Mouse (Mus musculus): Measurements from ENCODE around the gene Olfr250. TPM values are rescaled to one million over a fixed set of nuclear protein-coding genes. Genes with fewer than 3 reads are reported as not detected.
"Not testable (repeated sequence)": the region's sequence is repeated elsewhere in the genome, so short reads cannot be mapped to it uniquely, and the experiment has no call there.

Gene Olfr250
- not detected in 2 replicates for polyA plus RNA-seq (2015; fragmentation: Nextera tagmentation; extraction: Ambion mirVana)

- no peak within 1 kb of the TSS for H3K4me3 ChIP-seq
- ATAC-seq (replicated peaks): no peak
- no peaks in the 10 kb centered on the region for H3K9me3 ChIP-seq
- H3K4me1 ChIP-seq: no peaks in the 10 kb centered on the region
- no peak within 1 kb of the TSS for H3K27ac ChIP-seq
- H3K27me3 ChIP-seq (replicated peaks): no peaks in the 10 kb centered on the region
- H3K4me2 ChIP-seq: no peak within 1 kb of the TSS
- no peaks in the 10 kb centered on the region for H3K36me3 ChIP-seq (replicated peaks)
- no peak within 1 kb of the TSS for H3K9ac ChIP-seq
- 83% methylated on average over 2 of the region's 2 CpGs for WGBS
Observed at GRCm38 (mm10) chr9:38366596-38366995, at the start of gene Olfr250. Gene Olfr250, plus strand, starts transcription at chr9:38366896.

GRCm38 (mm10) chr9:38328760-38329159 lies 37.9 kb upstream of the Olfr250 start, which contains the start of gene Olfr25:
Gene Olfr25, plus strand, starts transcription at chr9:38329060.
- Histone ChIP-seq H3K36me3 (replicated peaks) (no peaks in the 10 kb centered on the region), H3K9me3 (no peaks in the 10 kb centered on the region), H3K27ac (no peak within 1 kb of the TSS), H3K4me2 (no peak within 1 kb of the TSS), H3K4me3 (no peak within 1 kb of the TSS), H3K9ac (no peak within 1 kb of the TSS), H3K27me3 (replicated peaks) (no peaks in the 10 kb centered on the region), H3K4me1 (no peaks in the 10 kb centered on the region)
- 68% methylated on average over 3 of the region's 3 CpGs for WGBS
- no peak for ATAC-seq (replicated peaks)

- ATAC-seq (replicated peaks): no peak
- Histone ChIP-seq H3K4me2 (no peak within 1 kb of the TSS), H3K4me3 (no peak within 1 kb of the TSS), H3K9me3 (no peaks in the 10 kb centered on the region), H3K4me1 (no peaks in the 10 kb centered on the region), H3K9ac (no peak within 1 kb of the TSS), H3K36me3 (replicated peaks) (no peaks in the 10 kb centered on the region), H3K27ac (no peak within 1 kb of the TSS), H3K27me3 (replicated peaks) (no peaks in the 10 kb centered on the region)
- 96% methylated on average over 4 of the region's 4 CpGs for WGBS
Observed at GRCm38 (mm10) chr9:38348111-38348510, 18.6 kb upstream of the Olfr250 start, which contains the start of gene Olfr898. Gene Olfr898, plus strand, starts transcription at chr9:38348411.

GRCm38 (mm10) chr9:38376786-38377185 lies 10.1 kb downstream of the Olfr250 start, which contains the start of gene Olfr251:
Gene Olfr251, plus strand, starts transcription at chr9:38377086.
- Histone ChIP-seq H3K36me3 (replicated peaks) (no peaks in the 10 kb centered on the region), H3K27me3 (replicated peaks) (no peaks in the 10 kb centered on the region), H3K27ac (no peak within 1 kb of the TSS), H3K9me3 (no peaks in the 10 kb centered on the region), H3K4me3 (no peak within 1 kb of the TSS), H3K9ac (no peak within 1 kb of the TSS), H3K4me2 (no peak within 1 kb of the TSS), H3K4me1 (no peaks in the 10 kb centered on the region)
- no peak for ATAC-seq (replicated peaks)
- 74% methylated on average over 2 of the region's 2 CpGs for WGBS

GRCm38 (mm10) chr9:38401398-38401797 lies 34.7 kb downstream of the Olfr250 start, which contains the start of gene Olfr147:
Gene Olfr147, plus strand, starts transcription at chr9:38401698.
- no peak for ATAC-seq (replicated peaks)
- Histone ChIP-seq H3K4me1 (no peaks in the 10 kb centered on the region), H3K4me3 (no peak within 1 kb of the TSS), H3K4me2 (no peak within 1 kb of the TSS), H3K27me3 (replicated peaks) (no peaks in the 10 kb centered on the region), H3K9ac (no peak within 1 kb of the TSS), H3K27ac (no peak within 1 kb of the TSS), H3K9me3 (no peaks in the 10 kb centered on the region), H3K36me3 (replicated peaks) (no peaks in the 10 kb centered on the region)
- 87% methylated on average over 1 of the region's 1 CpGs for WGBS

- H3K9ac ChIP-seq; H3K4me2 ChIP-seq; ATAC-seq (replicated peaks); H3K4me3 ChIP-seq; H3K4me1 ChIP-seq; H3K36me3 ChIP-seq (replicated peaks); H3K9me3 ChIP-seq; H3K27me3 ChIP-seq (replicated peaks); H3K27ac ChIP-seq: not testable (repeated sequence)
- WGBS: 92% methylated on average over 3 of the region's 3 CpGs
Observed at GRCm38 (mm10) chr9:38407502-38407901, 40.8 kb downstream of the Olfr250 start.

GRCm38 (mm10) chr9:38413502-38413901 lies 46.8 kb downstream of the Olfr250 start:
- H3K9ac ChIP-seq; H3K27me3 ChIP-seq (replicated peaks); H3K9me3 ChIP-seq; H3K27ac ChIP-seq; H3K4me2 ChIP-seq; H3K4me1 ChIP-seq; ATAC-seq (replicated peaks); H3K4me3 ChIP-seq; H3K36me3 ChIP-seq (replicated peaks): not testable (repeated sequence)
- 96% methylated on average over 14 of the region's 14 CpGs for WGBS

Other genes starting within 250 kb of the Olfr250 start
- not detected in 2 replicates for gene Olfr890, start 224.4 kb upstream of the Olfr250 start, polyA plus RNA-seq (2015; fragmentation: Nextera tagmentation; extraction: Ambion mirVana)
- not detected in 2 replicates for gene Olfr891, start 186.1 kb upstream of the Olfr250 start, polyA plus RNA-seq (2015; fragmentation: Nextera tagmentation; extraction: Ambion mirVana)
- not detected in 2 replicates for gene Olfr893, start 158.5 kb upstream of the Olfr250 start, polyA plus RNA-seq (2015; fragmentation: Nextera tagmentation; extraction: Ambion mirVana)
- gene Olfr894, start 148.8 kb upstream of the Olfr250 start, polyA plus RNA-seq (2015; fragmentation: Nextera tagmentation; extraction: Ambion mirVana): not detected in 2 replicates
- gene Olfr143, start 114.1 kb upstream of the Olfr250 start, polyA plus RNA-seq (2015; fragmentation: Nextera tagmentation; extraction: Ambion mirVana): not detected in 2 replicates
- not detected in 2 replicates for gene Olfr895, start 99.0 kb upstream of the Olfr250 start, polyA plus RNA-seq (2015; fragmentation: Nextera tagmentation; extraction: Ambion mirVana)
- not detected in 2 replicates for gene Olfr896-ps1, start 75.8 kb upstream of the Olfr250 start, polyA plus RNA-seq (2015; fragmentation: Nextera tagmentation; extraction: Ambion mirVana)
- not detected in 2 replicates for gene Olfr25, start 37.8 kb upstream of the Olfr250 start, polyA plus RNA-seq (2015; fragmentation: Nextera tagmentation; extraction: Ambion mirVana)
- not detected in 2 replicates for gene Olfr898, start 18.5 kb upstream of the Olfr250 start, polyA plus RNA-seq (2015; fragmentation: Nextera tagmentation; extraction: Ambion mirVana)
- gene Olfr251, start 10.2 kb downstream of the Olfr250 start, polyA plus RNA-seq (2015; fragmentation: Nextera tagmentation; extraction: Ambion mirVana): not detected in 2 replicates
- not detected in 2 replicates for gene Olfr147, start 34.8 kb downstream of the Olfr250 start, polyA plus RNA-seq (2015; fragmentation: Nextera tagmentation; extraction: Ambion mirVana)
- gene Olfr901, start 62.6 kb downstream of the Olfr250 start, polyA plus RNA-seq (2015; fragmentation: Nextera tagmentation; extraction: Ambion mirVana): not detected in 2 replicates
- not detected in 2 replicates for gene Olfr902, start 80.8 kb downstream of the Olfr250 start, polyA plus RNA-seq (2015; fragmentation: Nextera tagmentation; extraction: Ambion mirVana)
- gene Olfr904, start 96.2 kb downstream of the Olfr250 start, polyA plus RNA-seq (2015; fragmentation: Nextera tagmentation; extraction: Ambion mirVana): not detected in 2 replicates
- not detected in 2 replicates for gene Olfr905, start 104.2 kb downstream of the Olfr250 start, polyA plus RNA-seq (2015; fragmentation: Nextera tagmentation; extraction: Ambion mirVana)
- gene Olfr906, start 120.2 kb downstream of the Olfr250 start, polyA plus RNA-seq (2015; fragmentation: Nextera tagmentation; extraction: Ambion mirVana): not detected in 2 replicates
- not detected in 2 replicates for gene Olfr907, start 128.9 kb downstream of the Olfr250 start, polyA plus RNA-seq (2015; fragmentation: Nextera tagmentation; extraction: Ambion mirVana)
- gene Olfr911-ps1, start 154.7 kb downstream of the Olfr250 start, polyA plus RNA-seq (2015; fragmentation: Nextera tagmentation; extraction: Ambion mirVana): not detected in 2 replicates
- not detected in 2 replicates for gene Olfr910, start 171.0 kb downstream of the Olfr250 start, polyA plus RNA-seq (2015; fragmentation: Nextera tagmentation; extraction: Ambion mirVana)
- gene Olfr912, start 213.3 kb downstream of the Olfr250 start, polyA plus RNA-seq (2015; fragmentation: Nextera tagmentation; extraction: Ambion mirVana): not detected in 2 replicates
- gene Olfr913, start 225.9 kb downstream of the Olfr250 start, polyA plus RNA-seq (2015; fragmentation: Nextera tagmentation; extraction: Ambion mirVana): not detected in 2 replicates
- not detected in 2 replicates for gene Olfr914, start 238.2 kb downstream of the Olfr250 start, polyA plus RNA-seq (2015; fragmentation: Nextera tagmentation; extraction: Ambion mirVana)

All from midbrain, embryonic 15.5 days (tissue).